Mouse (Mus musculus): ENCODE data around the gene Rpl41. TPM values are rescaled to one million over a fixed set of nuclear protein-coding genes. Genes with fewer than 3 reads are reported as not detected.

Gene Rpl41
- total RNA-seq, 1 experiment, result 5,552 TPM

DNA sequence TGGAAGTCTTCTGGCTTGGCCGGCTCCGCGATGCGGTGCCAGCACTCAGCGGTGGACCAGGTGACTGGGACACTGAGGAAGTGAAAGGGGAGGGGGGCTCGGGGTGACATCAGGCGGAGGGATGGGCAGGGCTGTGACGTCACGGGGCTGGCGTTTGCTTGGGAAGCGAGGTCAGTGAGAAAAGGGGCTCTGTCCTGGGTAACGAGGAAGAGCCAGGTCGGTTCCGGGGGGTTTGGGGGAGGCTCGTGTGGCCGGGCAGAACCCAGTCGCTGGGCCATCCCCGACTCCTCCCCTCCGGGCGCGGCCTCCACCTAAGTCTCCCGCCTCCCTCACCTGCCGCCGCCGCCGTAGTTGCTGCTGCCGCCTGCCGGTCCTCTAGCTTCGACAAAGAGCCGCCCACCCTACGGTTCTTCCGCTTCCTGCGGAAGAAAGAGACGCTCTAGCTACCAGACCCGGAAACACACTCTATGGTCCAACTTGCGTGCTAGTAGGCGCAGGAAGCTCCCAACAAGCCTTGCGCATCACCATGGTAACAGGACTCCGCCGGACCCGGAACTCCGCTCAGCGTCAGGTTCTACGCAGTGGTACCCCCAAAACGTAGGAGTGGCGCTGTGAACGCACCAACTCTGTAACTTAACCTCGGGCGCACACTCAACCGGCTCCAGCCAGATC, 1.6 kb downstream of the Rpl41 start, which contains the start of gene Zc3h10:
Gene Zc3h10 (minus strand): TSS at position 414 of the 672 bp plus-strand sequence.
- no peaks in the 10 kb centered on the region for H3K9me3 ChIP-seq (ENCODE audit: control insufficient read depth, insufficient read depth, low read depth, low read length)
- H3K9ac ChIP-seq (ENCODE audit: insufficient read depth, low read depth, low read length, poor library complexity, severe bottlenecking), result peak within 1 kb of the TSS; percentile 93
- peak; percentile 91 for DNase-seq (ENCODE audit: low read depth, low spot score)
- peaks cover 0 to 19% of the 10 kb centered on the region in 2 experiments; a peak in 1 of 4 replicates for H3K4me1 ChIP-seq (ENCODE audit: control insufficient read depth in 2 of 2, insufficient read depth in 2 of 2, low read length in 2 of 2, poor library complexity in 1 of 2)
- peak within 1 kb of the TSS; percentile 89 for H3K27ac ChIP-seq (ENCODE audit: insufficient read depth, low read depth, low read length, poor library complexity, severe bottlenecking)
- TF ChIP-seq HCFC1 (IDR thresholded peaks at IDR 0.05; ENCODE audit: borderline replicate concordance, insufficient read depth, low read length), result peak; percentile 83
- TF ChIP-seq MAFK (IDR thresholded peaks at IDR 0.05; ENCODE audit: insufficient read depth, low read depth, low read length), result no peak
- no peak for TF ChIP-seq ZC3H11A (IDR thresholded peaks at IDR 0.05; ENCODE audit: borderline replicate concordance, low read depth, low read length)
- TF ChIP-seq ZNF384 (IDR thresholded peaks at IDR 0.05; ENCODE audit: low read depth, low read length), result no peak
- TF ChIP-seq CHD2 (IDR thresholded peaks at IDR 0.05; ENCODE audit: low read depth, low read length), result peak; percentile 47; the same call in 1 of the 2 replicates
- H3K36me3 ChIP-seq (ENCODE audit: control insufficient read depth, insufficient read depth, low read length, poor library complexity, severe bottlenecking), result peaks cover 30% of the 10 kb centered on the region
- in situ Hi-C loops (cut with MboI; ENCODE audit: low sequenced_read_pairs in 2 of 2, unreplicated experiment in 2 of 2), result no loop called here
- H3K4me3 ChIP-seq (ENCODE audit: insufficient read depth in 1 of 2, low read depth in 1 of 2, low read length in 2 of 2, poor library complexity in 1 of 2, severe bottlenecking in 1 of 2), result peak within 1 kb of the TSS; percentile 91

DNA sequence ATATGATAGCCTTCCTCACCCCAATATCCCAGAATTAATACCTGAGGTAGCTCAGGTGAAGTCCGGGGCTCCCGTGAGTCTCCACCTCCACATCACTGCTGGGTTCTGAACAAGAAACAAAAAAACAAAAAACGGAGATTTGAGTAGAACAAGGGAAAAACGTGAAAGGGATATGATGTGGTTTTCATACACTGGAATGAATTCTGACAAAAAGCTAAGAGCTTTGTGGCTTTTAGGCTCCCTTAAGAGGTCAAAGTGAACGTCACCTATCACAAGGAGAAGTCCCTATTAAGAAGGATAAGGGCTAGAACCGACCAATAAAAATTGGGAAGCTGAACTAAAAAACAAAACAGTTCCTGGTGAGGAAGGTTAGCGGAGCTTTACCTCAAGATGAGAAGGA, 2.3 kb downstream of the Rpl41 start:
- Histone ChIP-seq H3K9me3 (ENCODE audit: control insufficient read depth, insufficient read depth, low read depth, low read length) (no peaks in the 10 kb centered on the region), H3K36me3 (ENCODE audit: control insufficient read depth, insufficient read depth, low read length, poor library complexity, severe bottlenecking) (peaks cover 33% of the 10 kb centered on the region), H3K4me3 (ENCODE audit: insufficient read depth in 1 of 2, low read depth in 1 of 2, low read length in 2 of 2, poor library complexity in 1 of 2, severe bottlenecking in 1 of 2) (peak overlapping the region; percentile 56 to 91), H3K27ac (ENCODE audit: insufficient read depth, low read depth, low read length, poor library complexity, severe bottlenecking) (peak overlapping the region; percentile 74), H3K9ac (ENCODE audit: insufficient read depth, low read depth, low read length, poor library complexity, severe bottlenecking) (peak overlapping the region; percentile 81), H3K4me1 (ENCODE audit: control insufficient read depth in 2 of 2, insufficient read depth in 2 of 2, low read length in 2 of 2, poor library complexity in 1 of 2) (peaks cover 0 to 19% of the 10 kb centered on the region in 2 experiments; a peak in 1 of 4 replicates)
- in situ Hi-C loops (cut with MboI; ENCODE audit: low sequenced_read_pairs in 2 of 2, unreplicated experiment in 2 of 2), result no loop called here
- no peak for DNase-seq (ENCODE audit: low read depth, low spot score)
- TF ChIP-seq HCFC1 (IDR thresholded peaks at IDR 0.05; ENCODE audit: borderline replicate concordance, insufficient read depth, low read length) (no peak), ZNF384 (IDR thresholded peaks at IDR 0.05; ENCODE audit: low read depth, low read length) (no peak), MAFK (IDR thresholded peaks at IDR 0.05; ENCODE audit: insufficient read depth, low read depth, low read length) (no peak), CHD2 (IDR thresholded peaks at IDR 0.05; ENCODE audit: low read depth, low read length) (no peak), ZC3H11A (IDR thresholded peaks at IDR 0.05; ENCODE audit: borderline replicate concordance, low read depth, low read length) (no peak)

DNA sequence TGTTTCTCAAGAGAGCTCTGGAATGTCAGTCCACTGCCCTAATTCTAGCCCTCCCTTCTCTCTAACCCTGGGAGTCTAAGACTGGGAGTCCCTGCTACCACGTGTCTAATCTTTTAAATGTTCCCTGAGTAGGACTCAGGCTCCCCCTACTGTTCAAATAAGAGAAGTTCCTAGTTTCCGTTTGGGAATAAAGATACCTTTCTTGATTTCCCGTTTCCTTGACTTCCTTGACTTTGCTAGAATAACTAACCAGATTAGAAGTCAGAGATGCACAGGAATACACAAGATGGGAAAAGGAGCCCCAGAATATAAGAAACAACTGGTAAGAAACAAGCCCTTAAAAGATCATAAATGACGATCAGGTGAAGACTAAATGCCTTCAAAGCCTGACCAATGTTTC, 2.7 kb downstream of the Rpl41 start:
- H3K9ac ChIP-seq (ENCODE audit: insufficient read depth, low read depth, low read length, poor library complexity, severe bottlenecking), result peak overlapping the region; percentile 81; the same call in 1 of the 2 replicates

DNA sequence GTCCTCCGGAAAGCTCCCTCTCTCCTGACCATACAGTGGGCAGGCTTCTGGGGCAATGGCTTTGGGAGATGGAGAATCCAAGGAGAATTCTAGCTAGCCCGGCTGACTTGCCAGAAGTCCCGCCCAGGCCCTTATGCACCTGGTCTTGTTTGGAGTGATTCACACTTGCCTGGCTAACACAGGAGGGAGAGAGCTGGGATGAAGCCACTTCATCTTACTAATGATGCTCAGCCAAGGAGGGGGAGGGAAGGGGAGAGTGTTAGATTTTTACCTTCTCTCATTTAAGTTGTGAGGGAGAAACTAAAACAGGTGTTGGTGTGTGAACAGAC, 3.6 kb downstream of the Rpl41 start:
- H3K36me3 ChIP-seq (ENCODE audit: control insufficient read depth, insufficient read depth, low read length, poor library complexity, severe bottlenecking), result peaks cover 33% of the 10 kb centered on the region

More for the DNA sequence above, 2.7 kb downstream of the Rpl41 start:
- no peaks in the 10 kb centered on the region for H3K9me3 ChIP-seq (ENCODE audit: control insufficient read depth, insufficient read depth, low read depth, low read length)
- in situ Hi-C loops (cut with MboI; ENCODE audit: low sequenced_read_pairs in 2 of 2, unreplicated experiment in 2 of 2), result no loop called here
- H3K4me3 ChIP-seq (ENCODE audit: insufficient read depth in 1 of 2, low read depth in 1 of 2, low read length in 2 of 2, poor library complexity in 1 of 2, severe bottlenecking in 1 of 2), result peak overlapping the region; percentile 56 to 91
- DNase-seq (ENCODE audit: low read depth, low spot score), result peak; percentile 54
- peaks cover 33% of the 10 kb centered on the region for H3K36me3 ChIP-seq (ENCODE audit: control insufficient read depth, insufficient read depth, low read length, poor library complexity, severe bottlenecking)
- H3K4me1 ChIP-seq (ENCODE audit: control insufficient read depth in 2 of 2, insufficient read depth in 2 of 2, low read length in 2 of 2, poor library complexity in 1 of 2), result peaks cover 0 to 19% of the 10 kb centered on the region in 2 experiments; a peak in 1 of 4 replicates
- no peak for TF ChIP-seq MAFK (IDR thresholded peaks at IDR 0.05; ENCODE audit: insufficient read depth, low read depth, low read length)
- no peak for TF ChIP-seq CHD2 (IDR thresholded peaks at IDR 0.05; ENCODE audit: low read depth, low read length)
- peak; percentile 60; the same call in 1 of the 2 replicates for TF ChIP-seq ZC3H11A (IDR thresholded peaks at IDR 0.05; ENCODE audit: borderline replicate concordance, low read depth, low read length)
- TF ChIP-seq HCFC1 (IDR thresholded peaks at IDR 0.05; ENCODE audit: borderline replicate concordance, insufficient read depth, low read length), result peak; percentile 50; the same call in 1 of the 2 replicates
- no peak for TF ChIP-seq ZNF384 (IDR thresholded peaks at IDR 0.05; ENCODE audit: low read depth, low read length)
- H3K27ac ChIP-seq (ENCODE audit: insufficient read depth, low read depth, low read length, poor library complexity, severe bottlenecking), result no peak overlapping the region

More for the DNA sequence above, 3.6 kb downstream of the Rpl41 start:
- peaks cover 0 to 19% of the 10 kb centered on the region in 2 experiments; a peak in 1 of 4 replicates for H3K4me1 ChIP-seq (ENCODE audit: control insufficient read depth in 2 of 2, insufficient read depth in 2 of 2, low read length in 2 of 2, poor library complexity in 1 of 2)
- no peak overlapping the region for H3K27ac ChIP-seq (ENCODE audit: insufficient read depth, low read depth, low read length, poor library complexity, severe bottlenecking)
- no peak for DNase-seq (ENCODE audit: low read depth, low spot score)
- peak overlapping the region; percentile 29; the same call in 1 of the 2 replicates for H3K9ac ChIP-seq (ENCODE audit: insufficient read depth, low read depth, low read length, poor library complexity, severe bottlenecking)
- in situ Hi-C loops (cut with MboI; ENCODE audit: low sequenced_read_pairs in 2 of 2, unreplicated experiment in 2 of 2), result no loop called here
- TF ChIP-seq ZC3H11A (IDR thresholded peaks at IDR 0.05; ENCODE audit: borderline replicate concordance, low read depth, low read length) (no peak), CHD2 (IDR thresholded peaks at IDR 0.05; ENCODE audit: low read depth, low read length) (no peak), HCFC1 (IDR thresholded peaks at IDR 0.05; ENCODE audit: borderline replicate concordance, insufficient read depth, low read length) (no peak), MAFK (IDR thresholded peaks at IDR 0.05; ENCODE audit: insufficient read depth, low read depth, low read length) (no peak), ZNF384 (IDR thresholded peaks at IDR 0.05; ENCODE audit: low read depth, low read length) (no peak)
- no peak overlapping the region; a peak in 1 of 4 replicates for H3K4me3 ChIP-seq (ENCODE audit: insufficient read depth in 1 of 2, low read depth in 1 of 2, low read length in 2 of 2, poor library complexity in 1 of 2, severe bottlenecking in 1 of 2)
- no peaks in the 10 kb centered on the region for H3K9me3 ChIP-seq (ENCODE audit: control insufficient read depth, insufficient read depth, low read depth, low read length)
